In the genomic region with DNA sequence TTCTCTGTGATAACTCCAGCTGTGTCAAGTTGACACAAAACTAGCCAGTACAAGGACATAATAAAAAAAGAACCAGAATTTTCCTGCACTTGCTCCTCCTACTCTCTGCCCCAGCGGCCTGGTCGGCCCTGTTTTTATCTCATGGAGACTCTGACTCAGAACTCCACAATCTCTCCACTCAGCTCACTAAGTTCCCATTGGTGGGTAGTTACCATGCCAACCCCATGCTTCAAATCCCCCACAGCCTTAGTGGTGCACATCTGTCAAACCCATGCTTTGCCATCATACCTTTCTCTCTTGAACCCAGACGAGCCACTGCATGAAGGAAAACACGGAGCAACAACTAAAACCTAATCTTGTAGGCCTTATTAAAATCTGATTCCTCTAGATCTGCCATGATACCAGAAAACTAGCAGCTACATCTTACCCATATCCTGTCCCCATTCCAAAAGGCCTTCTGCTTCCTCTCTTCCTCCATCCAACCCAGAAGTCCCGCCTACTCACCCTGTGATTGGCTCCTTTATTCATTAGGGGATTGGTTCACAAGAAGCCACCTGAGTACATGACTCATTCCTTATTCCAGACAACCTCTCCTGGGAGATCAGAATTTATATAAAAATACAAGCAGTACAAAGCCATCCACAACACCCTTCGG, we compare ENCODE assay signal across 12 mouse cellular contexts.
"Had no signal": no experiment of that assay in that cellular context is flagged by ENCODE, and none has a peak within 500 bp of the region (broad histone marks: within the 10 kb centered on the region; RNA-seq: fewer than 3 reads in every experiment).

No protein-coding gene starts in this region.

- ATAC-seq: lung, postnatal 0 days; midbrain, embryonic 13.5 days had no signal

- H3K36me3 ChIP-seq: liver, embryonic 15.5 days had no signal

- H3K9me3 ChIP-seq: limb, embryonic 10.5 days; liver, embryonic 15.5 days; midbrain, embryonic 13.5 days; neural tube, embryonic 15.5 days had no signal

- H3K4me3 ChIP-seq: layer of hippocampus, adult 2 months; limb, embryonic 10.5 days; liver, embryonic 15.5 days; midbrain, embryonic 13.5 days; neural tube, embryonic 15.5 days had no signal

- H3K27me3 ChIP-seq: liver, embryonic 15.5 days; midbrain, embryonic 13.5 days; neural tube, embryonic 15.5 days had no signal

- H3K4me1 ChIP-seq: midbrain, embryonic 13.5 days; neural tube, embryonic 15.5 days had no signal

- H3K9ac ChIP-seq: liver, embryonic 15.5 days; midbrain, embryonic 13.5 days; neural tube, embryonic 15.5 days had no signal

- H3K4me2 ChIP-seq: liver, embryonic 11.5 days; liver, embryonic 15.5 days; midbrain, embryonic 13.5 days; neural tube, embryonic 15.5 days had no signal

- H3K27ac ChIP-seq: kidney, postnatal 0 days; layer of hippocampus, adult 2 months; limb, embryonic 10.5 days; liver, embryonic 15.5 days; midbrain, embryonic 13.5 days; neural tube, embryonic 15.5 days had no signal

- DNase-seq: kidney, adult 8-10 months; kidney, postnatal 36 days; lung, adult 2 months; lung, postnatal 36 days had no signal
